Mouse (Mus musculus) stomach, postnatal 0 days (tissue): ENCODE results near the gene Sept6.

ENCODE experiments used
- CTCF ChIP-seq: IDR thresholded peaks from 2 replicates; pipeline ENCODE4 v1.5.1; 2016; ENCODE audit warnings: antibody characterized with exemption, low read depth, mild to moderate bottlenecking, moderate library complexity
- EP300 ChIP-seq: optimal IDR thresholded peaks from 2 replicates; pipeline ENCODE3; 2016; ENCODE audit warnings: antibody characterized with exemption

- TF ChIP-seq EP300 (no peak), CTCF (no peak)
Observed at GRCm38 (mm10) chrX:36935326-36935966, 56.1 kb downstream of the Sept6 start.
